Mouse (Mus musculus) embryonic fibroblast, embryonic 13.5 days (primary cell): ENCODE results near the gene Gm5799.
"Not testable (repeated sequence)": the region's sequence is repeated elsewhere in the genome, so short reads cannot be mapped to it uniquely, and the experiment has no call there.

Source experiments
- CTCF ChIP-seq: IDR thresholded peaks from 2 replicates; pipeline ENCODE4 v1.5.1; 2011; ENCODE audit warnings: mild to moderate bottlenecking, control low read depth, low read length, moderate library complexity, borderline replicate concordance; ENCODE audit not compliant: insufficient read depth
- POLR2A ChIP-seq: IDR thresholded peaks from 2 replicates; pipeline ENCODE4 v1.6.1; 2011; ENCODE audit warnings: low read depth, mild to moderate bottlenecking, control low read depth, low read length, moderate library complexity

DNA sequence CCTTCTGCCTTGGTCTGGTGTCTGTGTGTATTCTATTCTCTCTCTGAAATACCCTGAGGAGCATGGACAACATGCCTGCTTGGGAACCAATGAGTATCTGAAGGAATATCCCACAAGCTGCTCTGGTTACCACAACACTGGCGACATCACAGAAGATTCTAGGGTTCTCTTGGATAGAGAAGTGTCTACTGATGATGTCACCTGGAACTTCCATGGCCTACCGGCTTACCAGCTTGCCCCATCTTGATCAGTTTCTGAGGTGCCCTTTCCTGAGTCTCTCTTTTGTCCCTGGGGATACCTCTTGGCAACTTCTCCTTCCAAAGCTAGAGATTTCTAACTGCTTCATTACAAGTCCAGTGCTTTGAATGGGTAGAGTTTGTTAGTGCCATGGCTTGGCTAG lies 35.7 kb downstream of the Gm5799 start, which contains the start of gene Gm17654:
- TF ChIP-seq CTCF, POLR2A: not testable (repeated sequence)
